Mouse (Mus musculus): ENCODE results near the gene Dera. TPM values are rescaled to one million over a fixed set of nuclear protein-coding genes. Genes with fewer than 3 reads are reported as not detected.

Dera gene
- total RNA-seq, 4 experiments from 2014 or later, result 14.2 to 21.2 (median 15.4) TPM

DNA sequence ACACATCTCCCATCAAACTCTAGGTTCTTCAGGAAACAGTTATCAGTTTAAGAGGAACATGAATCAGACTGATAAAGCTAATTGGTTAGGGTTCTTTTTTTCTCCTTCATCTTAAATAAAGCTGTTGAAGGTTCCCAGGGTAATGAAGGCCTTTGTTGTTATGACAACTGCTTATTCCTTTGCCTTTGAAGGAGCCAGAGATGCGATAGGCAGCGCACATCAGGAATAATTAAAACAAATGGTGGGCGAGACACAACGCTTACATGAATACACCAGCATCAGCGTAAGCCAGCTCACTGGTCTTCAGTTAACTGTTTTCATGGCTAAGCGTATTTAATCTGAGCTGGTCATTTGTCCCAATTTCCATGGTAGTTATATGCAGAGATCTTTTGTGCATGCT lies 132.9 kb downstream of the Dera start:
- no peak for DNase-seq

DNA sequence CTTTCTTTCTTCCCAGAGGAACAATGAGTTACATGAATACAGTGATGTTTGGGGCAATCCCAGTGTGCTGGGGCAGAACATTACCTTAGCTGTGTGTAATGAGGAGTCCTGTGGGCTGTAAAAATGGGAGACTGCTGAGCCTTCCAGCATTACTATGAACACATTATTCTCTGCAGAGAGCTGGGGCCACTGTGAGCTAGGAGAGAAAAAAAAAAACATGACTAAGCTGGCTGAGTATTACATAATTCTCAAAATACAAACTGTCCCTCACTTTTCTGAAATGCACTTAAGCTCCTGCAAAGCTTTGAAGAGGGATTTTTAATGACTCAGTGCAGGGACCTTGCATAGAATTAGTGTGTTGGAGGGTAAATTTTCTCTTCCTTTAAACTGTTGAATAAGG lies 143.3 kb downstream of the Dera start:
- peak; percentile 1 for DNase-seq

DNA sequence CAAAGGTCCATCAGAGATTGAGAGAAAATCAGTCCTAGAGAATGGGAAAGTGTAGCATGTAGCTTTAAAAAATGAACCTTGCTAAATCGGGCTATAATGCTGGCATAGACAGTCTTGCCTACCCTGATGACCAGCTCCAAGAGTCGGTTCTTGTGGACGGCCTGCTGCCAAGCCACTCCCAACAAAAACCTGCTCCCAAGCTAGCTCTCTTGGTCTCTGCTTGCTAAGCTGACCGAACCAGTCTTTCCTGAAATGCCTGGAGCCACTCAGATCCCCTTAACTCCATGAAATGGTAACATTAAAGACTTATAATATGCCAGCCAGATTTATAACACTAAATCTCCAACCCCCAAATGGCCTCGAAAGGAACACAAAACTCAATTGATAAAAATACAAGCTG lies 146.9 kb downstream of the Dera start:
- no peak for DNase-seq

Other genes with a start within 250 kb of the Dera start
- gene Eps8, start 99.7 kb upstream of the Dera start, total RNA-seq (2022), result 10 to 100 TPM; 26.3 to 56.6 (median 36.9) TPM
- 100 to 1,000 TPM in 3 of 4 experiments, 10 to 100 TPM in 1; 97.8 to 124 (median 106) TPM for gene Strap, start 19.5 kb upstream of the Dera start, total RNA-seq (2022)